Mouse (Mus musculus) midbrain, postnatal 0 days (tissue): ENCODE measurements around the gene Ctsh. TPM values are rescaled to one million over a fixed set of nuclear protein-coding genes. Genes with fewer than 3 reads are reported as not detected.

Experiments used
- ATAC-seq: fragments of 200-750 bp; cut with Nextera tagmentation; 2 replicates; pipeline ENCODE4 v1.8.0; 2017; ENCODE audit warnings: moderate number of reproducible peaks, mild to moderate bottlenecking, moderate TSS enrichment, moderate library complexity; ENCODE audit not compliant: low FRiP score
- DNase-seq: peaks from one replicate; pipeline ENCODE4 v3.0.0-alpha.2; 2015; ENCODE audit warnings: low spot score
- H3K27ac ChIP-seq: fragments of 300-500 bp; sonication (generic); 2 replicates; pipeline ENCODE4 v1.5.1; 2014; ENCODE audit warnings: low read depth, mild to moderate bottlenecking, low read length, mixed read lengths
- H3K27me3 ChIP-seq: fragments of 300-500 bp; sonication (generic); 2 replicates; pipeline ENCODE4 v1.6.1; 2014; ENCODE audit warnings: low read length, control low read depth, mixed read lengths; ENCODE audit not compliant: insufficient read depth
- H3K36me3 ChIP-seq: fragments of 300-500 bp; sonication (generic); 2 replicates; pipeline ENCODE4 v1.6.1; 2014; ENCODE audit warnings: low read length, control low read depth, mixed read lengths; ENCODE audit not compliant: insufficient read depth
- H3K4me1 ChIP-seq: fragments of 300-500 bp; sonication (generic); 2 replicates; pipeline ENCODE4 v1.6.1; 2014; ENCODE audit warnings: mild to moderate bottlenecking, control low read depth, antibody characterized with exemption, low read length, mixed read lengths; ENCODE audit not compliant: insufficient read depth
- H3K4me2 ChIP-seq: fragments of 300-500 bp; sonication (generic); 2 replicates; pipeline ENCODE4 v1.6.1; 2014; ENCODE audit warnings: low read depth, mild to moderate bottlenecking, low read length, mixed read lengths; ENCODE audit not compliant: poor library complexity, severe bottlenecking
- H3K4me3 ChIP-seq: fragments of 300-500 bp; sonication (generic); 2 replicates; pipeline ENCODE4 v1.5.1; 2014; ENCODE audit warnings: low read depth, mild to moderate bottlenecking, low read length, moderate library complexity
- H3K9ac ChIP-seq: fragments of 300-500 bp; sonication (generic); replicated peaks from 2 replicates; pipeline ENCODE4 v1.6.1; 2014; ENCODE audit warnings: mild to moderate bottlenecking, low read length, moderate library complexity, mixed read lengths; ENCODE audit not compliant: poor library complexity, severe bottlenecking
- H3K9me3 ChIP-seq: fragments of 300-500 bp; sonication (generic); 2 replicates; pipeline ENCODE4 v1.6.1; 2016; ENCODE audit warnings: low read length, control low read depth
- CTCF ChIP-seq: IDR thresholded peaks from 2 replicates; pipeline ENCODE4 v1.5.1; 2016; ENCODE audit warnings: antibody characterized with exemption, mild to moderate bottlenecking
- WGBS: fragments of 180-500 bp; shearing (Covaris S2); extraction: QIAGEN DNeasy Blood & Tissue Kit; methylation state at CpG from one replicate; pipeline ENCODE4 v1.1.7; 2014; 5-methylcytosine and 5-hydroxymethylcytosine counted together
- polyA plus RNA-seq: library from polyadenylated mRNA; unstranded; fragments of >200 nt; fragmentation: Nextera tagmentation; extraction: Ambion mirVana; gene quantifications from 2 replicates; pipeline ENCODE4 v1.2.1, GENCODE M21; 2015
- total RNA-seq: library from RNA; depleted of rRNA; stranded (reverse); fragments of >200 nt; gene quantifications from 2 replicates; pipeline ENCODE4 v1.2.3, GENCODE M21; 2014; rRNA removed

Gene Ctsh
- total and polyA plus RNA-seq, 2 experiments from 2014 or later: 21.4 to 35.5 TPM

DNA sequence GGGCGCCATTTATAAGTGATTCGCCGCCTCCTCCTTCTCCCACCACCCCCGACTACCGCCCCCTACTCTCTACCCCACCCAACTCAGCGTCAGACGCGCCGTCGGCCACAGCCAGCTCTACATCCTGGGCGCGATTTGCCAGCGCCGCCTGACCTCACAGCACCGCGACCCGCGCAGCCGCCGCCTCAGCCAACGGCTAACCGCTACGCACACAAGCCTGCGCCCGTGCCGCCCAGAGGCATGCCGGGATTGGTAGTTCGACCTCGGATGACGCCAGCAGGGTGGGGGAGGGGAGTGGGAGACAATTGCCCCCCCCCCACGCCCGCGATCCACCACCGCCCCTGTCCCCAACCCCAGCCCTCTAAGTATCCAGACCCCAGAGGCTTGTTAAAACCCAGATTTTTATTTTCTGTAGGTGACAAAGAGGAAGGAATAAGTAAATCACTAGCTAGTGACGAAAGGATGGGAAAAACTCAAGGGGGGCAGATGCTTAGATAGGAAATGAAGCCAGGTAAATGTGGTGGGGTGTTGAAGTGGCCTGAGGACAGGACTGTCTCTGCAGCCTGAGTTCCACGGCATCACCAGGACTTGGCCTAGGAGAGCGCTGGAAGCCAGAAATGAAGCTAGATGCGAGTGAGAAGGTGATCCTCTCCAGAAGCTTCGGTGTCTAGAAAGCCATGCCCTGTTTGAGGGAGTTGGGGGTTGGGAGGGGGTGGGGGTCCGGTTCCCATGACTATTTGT lies 60.8 kb downstream of the Ctsh start, which contains the start of gene Morf4l1:
Gene Morf4l1 (minus strand): TSS at position 208 of the 741 bp plus-strand sequence.
- Histone ChIP-seq H3K4me3 (peak within 1 kb of the TSS; percentile 91), H3K9ac (peak within 1 kb of the TSS; percentile 97), H3K4me2 (peak within 1 kb of the TSS; percentile 93), H3K4me1 (peaks cover 4% of the 10 kb centered on the region; the same call in 1 of the 2 replicates), H3K36me3 (no peaks in the 10 kb centered on the region), H3K27ac (peak within 1 kb of the TSS; percentile 99), H3K9me3 (no peaks in the 10 kb centered on the region), H3K27me3 (no peaks in the 10 kb centered on the region)
- 0% methylated on average over 37 of the region's 40 CpGs for WGBS
- no peak for TF ChIP-seq CTCF
- ATAC-seq (peak; percentile 99), DNase-seq (peak; percentile 99)

DNA sequence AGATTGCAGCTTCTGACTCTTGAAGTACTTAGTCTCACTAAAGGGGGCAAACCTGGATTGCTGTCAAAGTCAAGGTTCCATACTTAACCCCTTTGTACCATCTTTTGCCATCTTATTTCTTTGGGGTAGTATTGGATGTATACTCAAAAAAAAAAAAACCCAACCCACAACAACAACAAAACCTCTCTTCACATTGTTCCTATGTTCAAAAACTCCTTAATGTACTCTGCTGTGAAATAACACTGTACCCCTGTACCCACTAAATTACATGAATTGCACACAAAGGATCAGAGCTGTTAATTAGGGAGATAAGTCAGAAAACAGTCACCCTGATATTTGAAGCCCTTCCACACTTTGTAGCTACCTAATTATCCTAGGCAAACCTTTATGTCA lies 61.4 kb downstream of the Ctsh start:
- peak overlapping the region; percentile 75 for H3K9ac ChIP-seq
- H3K27ac ChIP-seq: peak overlapping the region; percentile 77
- no peak for DNase-seq
- H3K4me1 ChIP-seq: peaks cover 4% of the 10 kb centered on the region; the same call in 1 of the 2 replicates
- H3K4me2 ChIP-seq: peak overlapping the region; percentile 76
- ATAC-seq: no peak
- no peaks in the 10 kb centered on the region for H3K36me3 ChIP-seq
- H3K4me3 ChIP-seq: peak overlapping the region; percentile 91
- no peak for TF ChIP-seq CTCF
- no peaks in the 10 kb centered on the region for H3K9me3 ChIP-seq
- no peaks in the 10 kb centered on the region for H3K27me3 ChIP-seq

DNA sequence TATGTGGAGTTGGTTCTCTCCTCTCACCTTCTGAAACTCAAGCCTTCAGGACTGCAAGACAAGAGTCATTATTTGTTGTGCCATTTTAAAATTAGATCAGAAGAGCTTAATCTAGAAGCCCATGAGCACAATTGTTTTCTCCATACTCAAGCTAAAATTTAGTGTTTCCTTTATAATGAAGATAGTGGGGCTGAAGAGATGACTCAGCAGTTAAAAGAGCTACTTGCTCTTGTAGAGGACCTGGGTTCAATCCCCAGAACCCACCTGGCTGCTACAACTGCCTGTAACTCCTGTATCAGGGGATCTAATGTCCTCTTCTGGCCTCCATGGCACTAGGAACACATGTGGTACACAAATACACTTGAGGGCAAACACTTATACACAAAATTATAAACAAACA lies 63.3 kb downstream of the Ctsh start:
- no peak overlapping the region for H3K4me2 ChIP-seq
- H3K4me3 ChIP-seq: no peak overlapping the region
- H3K9ac ChIP-seq: no peak overlapping the region
- TF ChIP-seq CTCF: no peak
- DNase-seq (no peak), ATAC-seq (no peak)
- no peaks in the 10 kb centered on the region for H3K27me3 ChIP-seq
- no peaks in the 10 kb centered on the region for H3K36me3 ChIP-seq
- H3K27ac ChIP-seq: no peak overlapping the region
- no peaks in the 10 kb centered on the region for H3K9me3 ChIP-seq
- H3K4me1 ChIP-seq: peaks cover 4% of the 10 kb centered on the region; the same call in 1 of the 2 replicates

DNA sequence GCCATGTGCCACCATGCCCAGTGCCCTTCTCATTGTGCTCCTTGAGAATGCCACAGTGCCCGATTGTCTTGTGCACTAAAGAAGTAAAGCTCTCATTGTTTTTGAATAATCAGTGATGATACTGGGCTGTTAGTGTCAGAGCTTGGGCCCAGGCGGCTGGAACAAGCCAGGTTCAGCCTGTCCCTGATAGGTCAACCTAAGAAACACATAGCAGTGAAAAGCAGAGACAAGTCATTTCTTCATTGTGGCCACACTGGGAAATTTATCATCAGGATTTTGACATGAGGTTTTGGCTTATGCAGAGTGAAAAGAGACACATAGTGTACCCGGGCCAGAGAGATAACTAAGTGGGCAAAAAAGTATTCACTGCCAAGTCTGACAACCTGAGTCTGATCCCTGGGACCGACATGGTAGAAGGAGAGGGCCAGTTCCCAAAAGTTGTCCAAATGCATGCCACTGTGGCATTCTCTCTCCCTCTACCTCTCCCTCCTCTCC lies 68.3 kb downstream of the Ctsh start:
- 80% methylated on average over 4 of the region's 4 CpGs for WGBS
- DNase-seq (no peak), ATAC-seq (no peak)
- Histone ChIP-seq H3K4me2 (no peak overlapping the region), H3K27me3 (no peaks in the 10 kb centered on the region), H3K9ac (no peak overlapping the region), H3K4me1 (no peaks in the 10 kb centered on the region), H3K27ac (no peak overlapping the region), H3K4me3 (no peak overlapping the region), H3K9me3 (no peaks in the 10 kb centered on the region), H3K36me3 (no peaks in the 10 kb centered on the region)
- no peak for TF ChIP-seq CTCF

DNA sequence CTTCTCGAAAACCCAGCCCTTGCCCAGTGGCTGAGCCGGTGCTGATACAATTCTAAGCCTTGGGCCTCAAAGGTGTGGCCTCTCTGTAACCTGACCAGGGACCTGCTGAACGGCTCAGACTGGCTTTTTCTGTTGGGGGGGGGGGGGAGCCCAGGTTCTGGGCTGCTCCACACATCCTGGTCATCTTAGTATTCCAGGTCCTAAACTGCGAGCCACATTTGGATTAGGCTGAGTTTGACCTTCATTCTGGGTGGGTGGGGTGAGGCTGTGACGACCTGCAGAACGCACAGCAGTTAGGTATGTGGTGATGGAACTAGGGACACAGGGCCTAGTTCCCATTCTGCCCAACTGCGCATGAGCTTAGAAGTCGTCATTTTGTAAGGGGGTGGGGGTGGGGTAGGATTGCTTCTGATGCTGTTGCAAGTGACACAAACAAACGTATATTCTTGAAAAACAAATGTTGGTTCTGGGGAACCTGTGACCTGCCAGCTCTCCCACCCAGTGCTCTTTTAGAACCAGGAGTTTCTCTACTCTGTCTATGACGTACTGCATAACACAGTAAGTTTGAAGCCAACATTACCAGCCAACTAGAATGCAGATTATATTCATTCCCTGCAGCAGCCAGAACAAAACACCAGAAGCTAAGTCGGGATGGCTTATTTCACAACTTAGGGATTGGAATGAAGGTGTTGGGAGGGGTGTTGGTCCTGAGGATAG lies 70.4 kb downstream of the Ctsh start:
- DNase-seq (no peak), ATAC-seq (peak; percentile 50; the same call in 1 of the 2 replicates)
- no peaks in the 10 kb centered on the region for H3K36me3 ChIP-seq
- H3K9me3 ChIP-seq: no peaks in the 10 kb centered on the region
- no peaks in the 10 kb centered on the region for H3K27me3 ChIP-seq
- WGBS: 47% methylated on average over 11 of the region's 11 CpGs
- no peaks in the 10 kb centered on the region for H3K4me1 ChIP-seq
- H3K4me3 ChIP-seq: no peak overlapping the region
- no peak overlapping the region for H3K4me2 ChIP-seq
- H3K9ac ChIP-seq: no peak overlapping the region
- H3K27ac ChIP-seq: no peak overlapping the region
- TF ChIP-seq CTCF: no peak

DNA sequence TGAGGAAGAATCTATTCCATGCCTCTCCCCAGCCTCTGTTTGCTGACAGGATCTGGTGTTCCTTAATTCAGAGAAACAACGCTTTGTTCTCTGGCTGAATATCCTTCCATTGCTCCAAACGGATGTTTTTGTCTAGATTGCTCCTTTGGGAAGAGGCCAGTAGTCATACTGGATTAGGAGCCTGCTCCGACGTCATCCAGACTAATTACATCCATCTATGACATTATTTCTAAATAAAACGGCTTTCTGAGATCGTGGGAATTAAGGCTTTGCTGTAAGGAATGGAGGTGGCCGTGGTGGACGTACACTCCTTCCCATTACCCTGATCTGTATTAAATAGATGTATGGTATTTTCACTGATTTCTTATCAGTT lies 70.9 kb downstream of the Ctsh start:
- 34% methylated on average over 8 of the region's 8 CpGs for WGBS
- Histone ChIP-seq H3K4me3 (no peak overlapping the region), H3K36me3 (no peaks in the 10 kb centered on the region), H3K27me3 (no peaks in the 10 kb centered on the region), H3K27ac (no peak overlapping the region), H3K4me1 (no peaks in the 10 kb centered on the region), H3K4me2 (no peak overlapping the region), H3K9me3 (no peaks in the 10 kb centered on the region), H3K9ac (no peak overlapping the region)
- no peak for ATAC-seq
- DNase-seq: peak; percentile 10
- TF ChIP-seq CTCF: no peak

Other genes starting within 250 kb of the Ctsh start
- gene Rasgrf1, start 144.2 kb upstream of the Ctsh start, total RNA-seq: 35.7 and 40.8 TPM in 2 replicates
- gene Rasgrf1, start 144.2 kb upstream of the Ctsh start, polyA plus RNA-seq: 22.6 and 24.0 TPM in 2 replicates
- gene Morf4l1, start 60.6 kb downstream of the Ctsh start, total RNA-seq: 241 and 283 TPM in 2 replicates
- 652 and 688 TPM in 2 replicates for gene Morf4l1, start 60.6 kb downstream of the Ctsh start, polyA plus RNA-seq
- gene Adamts7, start 108.9 kb downstream of the Ctsh start, total RNA-seq: 8.9 and 12.5 TPM in 2 replicates
- gene Adamts7, start 108.9 kb downstream of the Ctsh start, polyA plus RNA-seq: 2.5 and 3.1 TPM in 2 replicates
- 17.8 and 21.6 TPM in 2 replicates for gene Tbc1d2b, start 216.7 kb downstream of the Ctsh start, total RNA-seq
- gene Tbc1d2b, start 216.7 kb downstream of the Ctsh start, polyA plus RNA-seq: 3.2 and 3.7 TPM in 2 replicates